Mouse (Mus musculus): ENCODE data around the gene Samd14. TPM values are rescaled to one million over a fixed set of nuclear protein-coding genes. Genes with fewer than 3 reads are reported as not detected.

Samd14 gene
- polyA plus RNA-seq, 1 experiment from 2014 or later: 24.5 TPM

- no peaks in the 10 kb centered on the region for H3K27me3 ChIP-seq (ENCODE audit: insufficient read depth, low read length)
- no peak overlapping the region for H3K4me3 ChIP-seq (ENCODE audit: low read depth, low read length)
- no peak for ATAC-seq (ENCODE audit: insufficient read depth)
- no peak overlapping the region for H3K9ac ChIP-seq
- WGBS: 61% methylated on average over 9 of the region's 9 CpGs
- DNase-seq: no peak
- no peaks in the 10 kb centered on the region for H3K4me1 ChIP-seq (ENCODE audit: insufficient read depth)
- no peak overlapping the region for H3K27ac ChIP-seq (ENCODE audit: low read depth)
- H3K4me2 ChIP-seq: no peak overlapping the region
- H3K9me3 ChIP-seq (ENCODE audit: low read depth, low read length): no peaks in the 10 kb centered on the region
- peaks cover 35% of the 10 kb centered on the region for H3K36me3 ChIP-seq (ENCODE audit: insufficient read depth)
- no peak for TF ChIP-seq CTCF (IDR thresholded peaks at IDR 0.05; ENCODE audit: low read depth)
Observed at GRCm38 (mm10) chr11:95053062-95053461, 43.4 kb downstream of the Samd14 start.

DNA sequence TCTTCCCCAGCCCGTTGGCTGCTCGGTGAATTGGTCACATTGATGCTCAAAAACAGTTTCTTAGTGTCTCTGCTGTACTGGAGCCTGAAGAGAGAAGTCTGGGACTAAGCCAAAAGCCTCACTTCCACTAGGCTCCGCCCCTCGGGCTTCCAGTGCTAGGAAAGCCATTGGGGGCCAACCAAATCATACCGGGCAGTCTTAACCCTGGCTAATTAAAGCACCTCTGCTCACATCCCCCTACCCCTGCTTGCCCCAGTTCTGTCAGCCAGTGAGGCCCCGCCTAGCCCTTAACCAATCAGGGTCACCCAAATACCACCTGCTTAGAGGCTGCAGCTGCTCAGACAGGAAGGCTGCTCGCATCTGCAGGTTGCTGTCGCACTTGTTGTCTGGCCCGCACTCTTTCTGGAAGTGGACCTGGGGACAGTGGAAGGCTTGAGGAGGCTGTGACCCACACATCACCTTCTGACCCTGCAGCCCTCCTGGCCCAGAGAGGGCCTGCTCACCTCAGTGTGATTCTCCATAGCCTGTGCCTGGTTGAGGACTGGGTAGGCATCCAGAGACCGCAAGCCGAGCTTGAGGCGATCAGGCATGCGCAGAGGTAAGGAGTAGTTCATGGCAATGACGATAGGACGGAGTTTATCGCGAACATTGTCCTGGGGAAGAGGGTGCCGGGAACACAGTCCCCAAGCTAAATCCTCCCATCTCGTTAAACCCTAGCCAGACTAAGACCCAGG lies 47.3 kb downstream of the Samd14 start:
- DNase-seq (peak; percentile 57), ATAC-seq (ENCODE audit: insufficient read depth) (no peak)
- no peaks in the 10 kb centered on the region for H3K27me3 ChIP-seq (ENCODE audit: insufficient read depth, low read length)
- WGBS: 45% methylated on average over 19 of the region's 19 CpGs
- H3K36me3 ChIP-seq (ENCODE audit: insufficient read depth): peaks cover 44% of the 10 kb centered on the region
- H3K9ac ChIP-seq: no peak overlapping the region
- no peak overlapping the region for H3K4me3 ChIP-seq (ENCODE audit: low read depth, low read length)
- no peak overlapping the region for H3K4me2 ChIP-seq
- TF ChIP-seq CTCF (IDR thresholded peaks at IDR 0.05; ENCODE audit: low read depth): no peak
- H3K9me3 ChIP-seq (ENCODE audit: low read depth, low read length): no peaks in the 10 kb centered on the region
- no peak overlapping the region for H3K27ac ChIP-seq (ENCODE audit: low read depth)
- H3K4me1 ChIP-seq (ENCODE audit: insufficient read depth): no peaks in the 10 kb centered on the region

DNA sequence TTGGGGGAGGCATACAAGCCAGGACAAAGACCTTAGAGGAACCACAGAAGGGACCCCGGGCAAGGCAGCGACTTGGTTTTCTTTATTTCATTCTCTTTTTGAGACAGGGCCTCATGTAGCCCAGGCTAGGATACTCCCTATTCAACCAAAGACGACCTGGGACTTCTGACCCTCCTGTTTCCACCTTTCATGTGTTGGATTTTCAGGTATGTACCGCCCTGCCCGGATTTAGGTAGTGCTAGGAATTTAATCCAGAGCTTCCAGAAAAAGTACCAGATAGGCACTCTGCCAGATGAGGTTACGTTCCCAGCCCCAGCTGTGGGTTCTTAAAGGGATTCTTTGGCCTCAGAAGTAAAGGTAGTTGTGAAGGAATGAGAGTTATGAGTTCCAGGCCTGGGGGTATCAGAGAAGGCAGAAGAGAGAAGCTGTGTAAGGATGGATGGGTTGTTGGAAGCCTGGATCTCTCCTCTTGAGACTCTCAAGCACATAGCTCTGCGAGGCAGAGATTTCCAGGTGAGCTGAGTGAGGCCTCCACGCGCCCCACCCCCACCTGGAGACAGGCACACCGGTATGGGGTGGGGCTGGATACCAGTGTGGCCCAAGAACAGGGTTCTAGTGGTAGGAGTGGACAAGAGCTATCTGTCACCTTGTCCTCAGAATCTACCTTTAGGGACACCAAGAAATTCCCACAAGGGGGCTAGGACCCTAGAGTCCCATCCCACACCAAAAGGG lies 59.7 kb downstream of the Samd14 start:
- DNase-seq (no peak), ATAC-seq (ENCODE audit: insufficient read depth) (no peak)
- Histone ChIP-seq H3K4me1 (ENCODE audit: insufficient read depth) (peaks cover 28% of the 10 kb centered on the region), H3K9ac (no peak overlapping the region; the same call in 1 of the 2 replicates), H3K36me3 (ENCODE audit: insufficient read depth) (peaks cover 6% of the 10 kb centered on the region; the same call in 1 of the 2 replicates), H3K27me3 (ENCODE audit: insufficient read depth, low read length) (no peaks in the 10 kb centered on the region), H3K4me2 (no peak overlapping the region), H3K27ac (ENCODE audit: low read depth) (peak overlapping the region; percentile 84), H3K4me3 (ENCODE audit: low read depth, low read length) (no peak overlapping the region), H3K9me3 (ENCODE audit: low read depth, low read length) (no peaks in the 10 kb centered on the region)
- TF ChIP-seq CTCF (IDR thresholded peaks at IDR 0.05; ENCODE audit: low read depth): no peak
- 79% methylated on average over 10 of the region's 10 CpGs for WGBS

- ATAC-seq (ENCODE audit: insufficient read depth): no peak
- TF ChIP-seq CTCF (IDR thresholded peaks at IDR 0.05; ENCODE audit: low read depth): no peak
- H3K9me3 ChIP-seq (ENCODE audit: low read depth, low read length): no peaks in the 10 kb centered on the region
- H3K27ac ChIP-seq (ENCODE audit: low read depth): peak overlapping the region; percentile 84
- peak; percentile 28 for DNase-seq
- peaks cover 4% of the 10 kb centered on the region; the same call in 1 of the 2 replicates for H3K36me3 ChIP-seq (ENCODE audit: insufficient read depth)
- peaks cover 39% of the 10 kb centered on the region for H3K4me1 ChIP-seq (ENCODE audit: insufficient read depth)
- no peak overlapping the region for H3K9ac ChIP-seq
- 47% methylated on average over 8 of the region's 8 CpGs for WGBS
- H3K4me3 ChIP-seq (ENCODE audit: low read depth, low read length): no peak overlapping the region
- peak overlapping the region; percentile 27; the same call in 1 of the 2 replicates for H3K4me2 ChIP-seq
- peaks cover 7% of the 10 kb centered on the region for H3K27me3 ChIP-seq (ENCODE audit: insufficient read depth, low read length)
Observed at GRCm38 (mm10) chr11:95070140-95071107, 60.7 kb downstream of the Samd14 start.

GRCm38 (mm10) chr11:95071266-95071665 lies 61.6 kb downstream of the Samd14 start:
- peaks cover 16% of the 10 kb centered on the region for H3K27me3 ChIP-seq (ENCODE audit: insufficient read depth, low read length)

GRCm38 (mm10) chr11:95072136-95072535 lies 62.5 kb downstream of the Samd14 start:
- 72% methylated on average over 8 of the region's 8 CpGs for WGBS
- DNase-seq: no peak
- peaks cover 39% of the 10 kb centered on the region for H3K4me1 ChIP-seq (ENCODE audit: insufficient read depth)
- peaks cover 4% of the 10 kb centered on the region; the same call in 1 of the 2 replicates for H3K36me3 ChIP-seq (ENCODE audit: insufficient read depth)
- H3K9ac ChIP-seq: no peak overlapping the region
- no peak for ATAC-seq (ENCODE audit: insufficient read depth)
- peaks cover 24% of the 10 kb centered on the region for H3K27me3 ChIP-seq (ENCODE audit: insufficient read depth, low read length)
- H3K27ac ChIP-seq (ENCODE audit: low read depth): peak overlapping the region; percentile 84; the same call in 1 of the 2 replicates
- H3K9me3 ChIP-seq (ENCODE audit: low read depth, low read length): no peaks in the 10 kb centered on the region
- no peak overlapping the region for H3K4me2 ChIP-seq
- no peak overlapping the region for H3K4me3 ChIP-seq (ENCODE audit: low read depth, low read length)
- no peak for TF ChIP-seq CTCF (IDR thresholded peaks at IDR 0.05; ENCODE audit: low read depth)

More at GRCm38 (mm10) chr11:95071266-95071665, 61.6 kb downstream of the Samd14 start:
- H3K4me1 ChIP-seq (ENCODE audit: insufficient read depth): peaks cover 39% of the 10 kb centered on the region
- peak overlapping the region; percentile 84; the same call in 1 of the 2 replicates for H3K27ac ChIP-seq (ENCODE audit: low read depth)
- TF ChIP-seq CTCF (IDR thresholded peaks at IDR 0.05; ENCODE audit: low read depth): no peak
- H3K4me3 ChIP-seq (ENCODE audit: low read depth, low read length): no peak overlapping the region
- H3K9ac ChIP-seq: no peak overlapping the region
- H3K36me3 ChIP-seq (ENCODE audit: insufficient read depth): peaks cover 4% of the 10 kb centered on the region; the same call in 1 of the 2 replicates
- H3K4me2 ChIP-seq: peak overlapping the region; percentile 27; the same call in 1 of the 2 replicates
- ATAC-seq (ENCODE audit: insufficient read depth): peak; percentile 66
- no peaks in the 10 kb centered on the region for H3K9me3 ChIP-seq (ENCODE audit: low read depth, low read length)
- WGBS: 21% methylated on average over 7 of the region's 7 CpGs
- peak; percentile 87 for DNase-seq
